Mouse (Mus musculus) CH12.LX (cell line): ENCODE results near the gene Ngfr.

Source experiments
- CTCF ChIP-seq, 2 experiments: IDR thresholded peaks in 1 of 2; conservative IDR thresholded peaks in 1 of 2; 2 replicates each; pipeline ENCODE4 v1.5.1; 2011 to 2012; ENCODE audit warnings: low read depth in 2 of 2, low read length in 2 of 2, improper control_type of control experiment in 1 of 2, inconsistent platforms in 1 of 2, mild to moderate bottlenecking in 1 of 2, moderate library complexity in 1 of 2
- ELF1 ChIP-seq: IDR thresholded peaks from 2 replicates; pipeline ENCODE4 v1.6.1; 2014; ENCODE audit warnings: low read depth, mild to moderate bottlenecking, inconsistent platforms, low read length, improper control_type of control experiment
- EP300 ChIP-seq: IDR thresholded peaks from 2 replicates; pipeline ENCODE4 v1.6.1; 2011; ENCODE audit warnings: low read length, improper control_type of control experiment
- HCFC1 ChIP-seq: IDR thresholded peaks from 2 replicates; pipeline ENCODE4 v1.6.1; 2012; ENCODE audit warnings: low read depth, mild to moderate bottlenecking, inconsistent platforms, low read length, improper control_type of control experiment
- JUND ChIP-seq: conservative IDR thresholded peaks from 2 replicates; pipeline ENCODE4 v1.6.1; 2011; ENCODE audit warnings: low read depth, low read length, improper control_type of control experiment
- MAX ChIP-seq: IDR thresholded peaks from 2 replicates; pipeline ENCODE4 v1.6.1; 2011; ENCODE audit warnings: low read length, improper control_type of control experiment
- NELFE ChIP-seq: IDR thresholded peaks from 2 replicates; pipeline ENCODE4 v1.6.1; 2011; ENCODE audit warnings: low read depth, low read length, improper control_type of control experiment
- POLR2A ChIP-seq: IDR thresholded peaks from 2 replicates; pipeline ENCODE4 v1.6.1; 2011; ENCODE audit warnings: low read depth, mild to moderate bottlenecking, improper control_type of control experiment, low read length
- RAD21 ChIP-seq: IDR thresholded peaks from 2 replicates; pipeline ENCODE4 v1.6.1; 2011; ENCODE audit warnings: low read depth, mild to moderate bottlenecking, low read length, improper control_type of control experiment, moderate library complexity
- ZKSCAN1 ChIP-seq: IDR thresholded peaks from 2 replicates; pipeline ENCODE4 v1.6.1; 2012; ENCODE audit warnings: low read depth, inconsistent platforms, low read length, improper control_type of control experiment, borderline replicate concordance

- TF ChIP-seq RAD21 (no peak), HCFC1 (no peak), POLR2A (no peak), CTCF (conservative IDR thresholded peaks at IDR 0.05 in 1 of 2, IDR thresholded peaks at IDR 0.05 in 1 of 2; ENCODE audit: low read depth in 2 of 2, low read length in 2 of 2) (no peak), EP300 (no peak), NELFE (no peak), JUND (no peak), ELF1 (no peak), MAX (no peak), ZKSCAN1 (no peak)
These were observed 15.3 kb downstream of the Ngfr start for GRCm38 (mm10) chr11:95572227-95572626.
